Mouse (Mus musculus): Measurements from ENCODE around the gene Ncoa4. TPM values are rescaled to one million over a fixed set of nuclear protein-coding genes. Genes with fewer than 3 reads are reported as not detected.
"Not testable (repeated sequence)": the region's sequence is repeated elsewhere in the genome, so short reads cannot be mapped to it uniquely, and the experiment has no call there.

Ncoa4 gene
- total RNA-seq, 1 experiment from 2014 or later, result 176 TPM

DNA sequence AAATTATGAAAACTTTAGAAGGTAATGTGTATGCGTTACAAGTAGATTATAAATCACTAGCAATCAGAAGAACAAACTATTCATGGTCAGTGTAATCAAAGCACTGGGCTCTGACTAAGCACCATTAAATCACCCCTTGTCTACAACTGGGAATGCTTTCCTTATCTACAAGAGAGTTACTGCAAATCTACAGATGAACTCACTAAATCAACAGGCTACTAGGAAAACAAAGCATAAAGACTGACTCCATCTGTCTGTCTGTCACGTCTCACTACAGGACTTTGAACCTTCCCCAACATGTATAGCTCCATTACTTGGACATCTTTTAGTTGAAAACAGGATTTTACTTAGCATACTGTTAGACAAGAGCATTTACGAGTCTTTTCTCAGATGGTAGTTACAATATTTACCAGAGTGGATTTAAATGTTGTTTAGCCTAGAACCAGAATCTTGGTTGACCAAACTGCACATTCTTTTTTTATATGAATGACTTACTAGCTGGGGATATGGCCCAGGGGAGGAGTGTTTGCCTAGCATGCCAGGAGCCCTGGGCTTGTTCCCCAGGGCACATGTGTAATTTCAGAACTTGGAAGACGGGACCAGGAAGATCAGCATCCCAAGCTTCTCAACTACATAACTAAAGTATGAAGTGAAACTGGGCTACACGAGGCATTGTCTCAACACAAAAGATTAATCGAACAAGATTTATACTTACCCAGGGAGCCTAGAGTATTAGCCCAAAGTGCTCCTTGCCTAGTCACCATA is 31.1 kb downstream of the Ncoa4 start:
- no peak for ATAC-seq (replicated peaks; ENCODE audit: low read depth, poor library complexity, severe bottlenecking)

DNA sequence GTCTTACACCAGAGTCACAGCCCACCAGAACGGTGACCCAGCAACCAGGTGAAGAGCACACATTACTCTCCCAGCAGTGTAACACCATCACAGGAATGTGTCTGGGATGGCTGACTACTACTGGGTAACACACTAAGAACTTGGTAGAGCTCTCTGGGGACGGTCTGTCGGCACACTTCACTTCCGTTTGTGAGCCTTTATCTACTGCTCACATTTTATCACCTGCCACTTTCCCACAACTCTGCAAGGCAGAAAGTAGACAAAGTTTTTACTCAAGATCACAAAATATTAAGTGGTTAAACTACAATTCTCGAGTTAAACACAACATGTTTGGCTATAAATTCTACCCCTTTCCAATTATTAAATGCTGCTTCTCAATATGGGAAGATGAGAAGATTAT is 32.3 kb downstream of the Ncoa4 start:
- ATAC-seq (replicated peaks; ENCODE audit: low read depth, poor library complexity, severe bottlenecking), result no peak

DNA sequence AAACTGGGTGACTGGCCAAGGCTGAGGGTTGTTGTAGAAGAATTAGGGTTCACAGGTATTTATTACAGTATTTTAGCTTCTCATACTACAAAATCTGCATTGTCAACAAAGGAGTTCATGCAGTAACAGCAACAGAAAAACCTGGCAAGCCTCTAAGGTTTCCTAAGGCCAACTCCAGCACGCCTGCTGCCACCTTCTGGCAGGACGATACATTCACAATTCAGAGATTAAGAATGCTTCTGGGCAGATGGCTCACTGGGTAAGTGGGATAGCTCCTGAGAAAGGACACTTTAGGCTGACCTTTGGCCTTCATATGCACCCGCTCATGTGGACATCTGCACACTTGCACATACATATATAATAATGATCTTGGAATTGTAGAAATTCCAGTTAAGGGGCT is 32.8 kb downstream of the Ncoa4 start:
- ATAC-seq (replicated peaks; ENCODE audit: low read depth, poor library complexity, severe bottlenecking), result peak; percentile 92

DNA sequence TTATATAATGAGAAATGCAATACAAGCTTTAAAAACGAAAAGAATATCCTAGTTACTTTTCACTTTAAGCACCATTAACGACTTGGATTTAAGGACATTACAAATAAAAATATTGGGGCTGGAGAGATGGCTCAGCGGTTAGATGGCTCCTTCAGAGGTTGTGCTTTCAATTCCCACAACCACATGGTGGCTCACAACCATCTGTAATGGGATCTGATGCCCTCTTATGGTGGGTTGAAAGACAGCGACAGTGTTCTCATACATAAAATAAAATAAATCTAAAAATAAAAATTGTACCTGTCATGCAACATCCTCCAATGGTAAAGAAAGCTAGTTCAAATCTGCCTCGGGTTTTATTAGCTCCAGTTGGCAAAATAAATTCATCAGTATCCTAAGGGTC is 33.9 kb downstream of the Ncoa4 start:
- not testable (repeated sequence) for ATAC-seq (replicated peaks; ENCODE audit: low read depth, poor library complexity, severe bottlenecking)

DNA sequence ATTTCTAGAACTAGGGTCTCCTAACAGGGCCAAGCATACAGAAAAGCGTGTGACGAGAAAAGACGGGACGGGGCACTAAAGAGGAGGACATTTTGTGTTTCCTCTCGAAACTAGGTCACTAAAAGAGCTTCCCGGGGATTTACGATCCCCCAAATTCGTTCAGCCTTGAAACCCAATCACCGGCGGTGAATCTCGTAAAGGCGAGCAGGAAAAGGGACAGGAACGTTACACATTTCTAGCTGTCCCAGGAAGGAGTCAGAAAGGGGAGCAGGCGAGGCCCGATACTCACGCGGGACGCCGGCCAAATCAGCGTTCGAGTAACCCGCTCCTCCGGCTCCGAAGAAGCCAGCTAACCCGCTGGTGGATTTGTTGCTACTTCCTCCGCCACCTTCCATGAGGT is 41.7 kb downstream of the Ncoa4 start:
- ATAC-seq (replicated peaks; ENCODE audit: low read depth, poor library complexity, severe bottlenecking), result peak; percentile 26; the same call in 1 of the 2 replicates

DNA sequence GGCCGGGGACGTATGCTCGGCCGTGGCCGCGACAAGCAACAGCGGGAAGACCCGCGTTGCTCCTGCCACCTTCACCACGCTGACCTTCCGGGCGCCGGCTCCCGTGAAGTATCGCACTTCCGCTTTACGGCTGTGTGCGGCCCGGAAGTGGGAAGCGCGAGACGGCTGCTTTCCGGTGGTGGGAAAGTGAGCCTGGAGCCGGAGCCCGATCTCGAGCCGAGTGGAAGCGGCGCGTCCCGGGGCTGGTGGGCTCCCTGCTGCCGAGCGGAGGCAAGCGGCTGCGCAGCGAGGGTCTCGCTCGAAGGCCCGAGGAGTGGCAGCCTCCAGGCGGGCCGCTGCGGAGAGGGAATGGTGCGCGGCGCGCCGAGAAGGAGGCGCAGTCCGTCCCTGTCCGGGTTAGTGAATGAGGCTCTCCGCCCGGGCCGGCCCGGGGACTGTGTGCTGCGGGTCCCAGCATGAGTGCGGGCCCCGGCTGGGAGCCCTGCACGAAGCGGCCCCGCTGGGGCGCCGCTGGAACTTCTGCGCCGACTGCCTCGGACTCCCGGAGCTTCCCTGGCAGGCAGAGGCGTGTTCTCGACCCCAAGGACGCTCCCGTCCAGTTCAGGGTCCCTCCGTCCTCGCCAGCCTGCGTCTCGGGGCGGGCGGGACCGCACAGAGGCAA is 42.3 kb downstream of the Ncoa4 start, which contains the start of the genes Timm23 and Parg:
Gene Timm23 (minus strand): TSS at position 108 of the 661 bp plus-strand sequence.
Gene Parg (plus strand): TSS at position 159 of the 661 bp plus-strand sequence.
- ATAC-seq (replicated peaks; ENCODE audit: low read depth, poor library complexity, severe bottlenecking), result peak; percentile 98

DNA sequence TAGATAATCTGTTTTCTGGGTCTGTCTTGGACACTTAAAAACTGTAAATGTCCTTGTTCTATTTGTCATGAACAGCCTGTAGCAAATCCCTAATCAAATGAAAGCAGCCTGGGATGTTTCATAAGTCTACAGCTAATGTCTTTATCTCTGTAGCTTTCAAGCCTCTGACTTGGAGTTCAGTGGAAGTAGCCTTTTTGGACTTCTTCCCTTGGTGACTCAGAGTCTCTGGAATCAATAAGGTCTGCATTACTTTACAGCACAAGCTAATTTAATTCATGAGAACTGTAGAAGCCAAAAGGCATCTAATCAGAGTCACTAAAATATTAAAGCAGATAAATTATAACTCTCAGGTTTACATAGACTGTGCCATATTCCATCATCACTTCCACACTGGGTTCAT is 66.9 kb downstream of the Ncoa4 start:
- no peak for ATAC-seq (replicated peaks; ENCODE audit: low read depth, poor library complexity, severe bottlenecking)

DNA sequence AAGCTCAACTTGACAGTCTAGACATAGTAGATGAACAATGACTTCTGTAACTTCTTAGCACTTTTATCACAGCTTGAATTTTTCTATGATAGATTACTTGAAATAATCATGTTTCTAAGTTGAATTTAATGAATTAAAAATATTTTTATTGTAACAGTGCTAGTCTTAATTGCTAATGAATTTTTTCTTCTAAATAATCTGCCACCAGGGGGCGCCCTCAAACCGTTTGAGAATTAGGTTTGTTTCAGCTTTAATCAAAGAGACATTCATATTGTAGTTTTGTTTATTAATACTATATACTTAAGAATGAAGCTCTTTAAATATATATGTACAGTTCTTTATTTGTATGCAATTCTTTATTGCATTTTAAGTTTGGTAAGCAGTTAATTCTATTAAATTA is 69.3 kb downstream of the Ncoa4 start:
- no peak for ATAC-seq (replicated peaks; ENCODE audit: low read depth, poor library complexity, severe bottlenecking)

Other genes with a start within 250 kb of the Ncoa4 start
- not detected in 2 replicates for gene Galnt15, start 130.9 kb upstream of the Ncoa4 start, total RNA-seq (2017)
- gene Oxnad1, start 74.5 kb upstream of the Ncoa4 start, total RNA-seq (2017), result 41.4 and 47.0 TPM in 2 replicates
- gene Dph3, start 74.1 kb upstream of the Ncoa4 start, total RNA-seq (2017), result 40.1 and 54.3 TPM in 2 replicates
- gene Msmb, start 17.8 kb upstream of the Ncoa4 start, total RNA-seq (2017), result not detected in 2 replicates
- gene Timm23, start 42.0 kb downstream of the Ncoa4 start, total RNA-seq (2017), result 160 and 196 TPM in 2 replicates
- 101 and 118 TPM in 2 replicates for gene Parg, start 42.1 kb downstream of the Ncoa4 start, total RNA-seq (2017)
- gene Ogdhl, start 162.2 kb downstream of the Ncoa4 start, total RNA-seq (2017), result 0.09 TPM in 1 of 2 replicates, not detected in the other
- gene 1700024G13Rik, start 228.5 kb downstream of the Ncoa4 start, total RNA-seq (2017), result not detected in 2 replicates

Measured in common myeloid progenitor, adult 5-6 weeks (primary cell).